22 mouse cellular contexts compared by ENCODE assay signal in the genomic region with DNA sequence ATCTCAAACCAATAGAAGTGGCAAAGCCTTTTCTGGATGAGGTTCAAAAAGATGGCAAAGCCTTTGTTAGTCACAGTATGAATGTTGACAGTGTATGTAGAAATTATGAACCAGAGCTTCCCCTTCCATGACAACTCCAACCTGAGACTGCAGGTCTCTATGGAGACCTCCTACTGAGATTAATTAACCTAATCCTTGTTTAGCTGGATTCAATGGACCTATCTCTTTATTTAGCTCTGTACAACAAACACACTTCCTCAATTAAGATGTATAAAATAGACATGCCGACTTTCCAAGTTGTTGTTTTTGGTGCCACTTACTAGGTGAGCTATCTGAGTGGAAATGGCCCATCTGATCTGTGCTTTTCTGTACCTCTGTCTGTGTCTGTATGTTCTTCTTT.
DNase-seq lines count a peak whose midpoint lies in the region; ATAC-seq and TF ChIP-seq lines count a peak whose summit lies in the region.
"Had no signal": no experiment of that assay in that cellular context is flagged by ENCODE, and none has a peak within 500 bp of the region (broad histone marks: within the 10 kb centered on the region; RNA-seq: fewer than 3 reads in every experiment).

No protein-coding gene starts in this region.

- no peak for TF ChIP-seq POLR2A in brain, embryonic 14.5 days (IDR thresholded peaks at IDR 0.05; ENCODE audit: borderline replicate concordance, extremely low read depth, insufficient read depth, insufficient read length, poor library complexity, severe bottlenecking)

- H3K9ac ChIP-seq in hindbrain, postnatal 0 days (replicated peaks; ENCODE audit: low read length) = no peak overlapping the region

- no peak for TF ChIP-seq CTCF in hindbrain, postnatal 0 days (IDR thresholded peaks at IDR 0.05; ENCODE audit: low read depth)
- no peak for TF ChIP-seq CTCF in brain, embryonic 14.5 days (IDR thresholded peaks at IDR 0.05; ENCODE audit: borderline replicate concordance, extremely low read depth, insufficient read depth, insufficient read length)

- H3K27ac ChIP-seq in hindbrain, postnatal 0 days = no peak overlapping the region
- no peak overlapping the region for H3K27ac ChIP-seq in hindbrain, embryonic 10.5 days

- peak; percentile 60 for DNase-seq in cerebellum, adult 9-10 months
- no peak for DNase-seq in cerebellum, postnatal 25 days
- DNase-seq in hindbrain, postnatal 0 days (ENCODE audit: low spot score) = peak; percentile 3
- DNase-seq in hindbrain, embryonic 10.5 days (ENCODE audit: low spot score) = no peak
- peak; percentile 43 for DNase-seq in brain, adult 2 months (ENCODE audit: low read depth, low spot score)
- peak; percentile 17 for DNase-seq in brain, embryonic 14.5 days (ENCODE audit: low read depth)
- no peak for DNase-seq in retina, embryonic 14.5 days (ENCODE audit: low spot score)
- DNase-seq in kidney, postnatal 25 days = no peak
- DNase-seq: adrenal gland, adult 2 months; adrenal gland, adult 8-10 months; adrenal gland, postnatal 10 days; adrenal gland, postnatal 14 days; adrenal gland, postnatal 25 days; adrenal gland, postnatal 36 days; B cell, adult 2 months; cerebellum, adult 11 months; cerebellum, adult 11-12 months had no signal

- H3K27me3 ChIP-seq in hindbrain, postnatal 0 days (ENCODE audit: insufficient read depth, low read length) = no peaks in the 10 kb centered on the region
- no peaks in the 10 kb centered on the region for H3K27me3 ChIP-seq in hindbrain, embryonic 10.5 days (ENCODE audit: insufficient read depth, poor library complexity, severe bottlenecking)
- H3K27me3 ChIP-seq: CH12.LX, Patski had no signal

- no peak for ATAC-seq in hindbrain, postnatal 0 days
- ATAC-seq: activated CD4-positive, CD25-positive, alpha-beta regulatory T cell, adult 4 months; CD4-positive, CD25-positive, alpha-beta regulatory T cell, adult 4 months; Patski had no signal

- no peaks in the 10 kb centered on the region for H3K4me1 ChIP-seq in hindbrain, postnatal 0 days (ENCODE audit: insufficient read depth, low read length)
- no peaks in the 10 kb centered on the region for H3K4me1 ChIP-seq in hindbrain, embryonic 10.5 days (replicated peaks)

- H3K4me3 ChIP-seq in hindbrain, postnatal 0 days (ENCODE audit: low read length) = no peak overlapping the region
- no peak overlapping the region for H3K4me3 ChIP-seq in hindbrain, embryonic 10.5 days

- 39% methylated on average over 1 of the region's 1 CpGs for WGBS in hindbrain, postnatal 0 days
- WGBS in hindbrain, embryonic 10.5 days = 72% methylated on average over 1 of the region's 1 CpGs

- no peaks in the 10 kb centered on the region for H3K36me3 ChIP-seq in hindbrain, postnatal 0 days (ENCODE audit: insufficient read depth, low read length)
- no peaks in the 10 kb centered on the region for H3K36me3 ChIP-seq in hindbrain, embryonic 10.5 days
- H3K36me3 ChIP-seq: G1E had no signal

- no peak overlapping the region for H3K4me2 ChIP-seq in hindbrain, postnatal 0 days (ENCODE audit: low read depth, low read length)

- H3K9me3 ChIP-seq in hindbrain, postnatal 0 days (ENCODE audit: low read length) = no peaks in the 10 kb centered on the region
- no peaks in the 10 kb centered on the region for H3K9me3 ChIP-seq in hindbrain, embryonic 10.5 days

Comparison
In these comparisons a context has a peak if more than half of its experiments do, and no peak if none do; other contexts are left out.
1. DNase-seq: peak in cerebellum, adult 9-10 months (single experiment), hindbrain, postnatal 0 days (single experiment), brain, adult 2 months (single experiment) and brain, embryonic 14.5 days (single experiment); none in cerebellum, postnatal 25 days (0 of 2), hindbrain, embryonic 10.5 days (single experiment), retina, embryonic 14.5 days (single experiment) and kidney, postnatal 25 days (0 of 2).